Mouse (Mus musculus) ES-Bruce4 (cell line): ENCODE measurements around the gene Thumpd3. TPM values are rescaled to one million over a fixed set of nuclear protein-coding genes. Genes with fewer than 3 reads are reported as not detected.

Experiments used
- H3K27ac ChIP-seq: 2 replicates; pipeline ENCODE4 v1.5.1; 2012; ENCODE audit warnings: low read length, inconsistent platforms; ENCODE audit not compliant: insufficient read depth
- H3K27me3 ChIP-seq: 2 replicates; pipeline ENCODE4 v1.6.1; 2012; ENCODE audit warnings: mild to moderate bottlenecking, low read length, inconsistent platforms; ENCODE audit not compliant: control insufficient read depth, poor library complexity, insufficient read depth, severe bottlenecking
- H3K36me3 ChIP-seq: 2 replicates; pipeline ENCODE4 v1.6.1; 2012; ENCODE audit warnings: inconsistent platforms, mild to moderate bottlenecking, low read length, moderate library complexity; ENCODE audit not compliant: control insufficient read depth, poor library complexity, insufficient read depth, severe bottlenecking
- H3K4me1 ChIP-seq: one replicate; pipeline ENCODE4 v1.8.1; 2011; ENCODE audit warnings: low read length; ENCODE audit not compliant: control insufficient read depth, insufficient read depth
- H3K4me3 ChIP-seq: 2 replicates; pipeline ENCODE4 v1.5.1; 2011; ENCODE audit warnings: low read depth, mild to moderate bottlenecking, low read length
- H3K9ac ChIP-seq: 2 replicates; pipeline ENCODE4 v1.6.1; 2012; ENCODE audit warnings: low read depth, mild to moderate bottlenecking, inconsistent platforms; ENCODE audit not compliant: poor library complexity, severe bottlenecking
- H3K9me3 ChIP-seq: replicated peaks from 2 replicates; pipeline ENCODE4 v1.6.1; 2012; ENCODE audit warnings: mild to moderate bottlenecking, low read length, inconsistent platforms; ENCODE audit not compliant: control insufficient read depth, poor library complexity, insufficient read depth, severe bottlenecking
- CTCF ChIP-seq: IDR thresholded peaks from one replicate; pipeline ENCODE4 v1.8.1; 2011; ENCODE audit warnings: low read depth, low read length
- EP300 ChIP-seq: IDR thresholded peaks from 2 replicates; pipeline ENCODE4 v1.6.1; 2011; ENCODE audit warnings: low read depth, low read length; ENCODE audit not compliant: insufficient read depth
- POLR2A ChIP-seq: IDR thresholded peaks from one replicate; pipeline ENCODE4 v1.8.1; 2011; ENCODE audit warnings: low read length; ENCODE audit not compliant: insufficient read depth
- polyA plus RNA-seq: library from polyadenylated mRNA; stranded (reverse); fragments of >200 nt; gene quantifications from 2 replicates; pipeline ENCODE4 v1.2.4, GENCODE M21; 2011; ENCODE audit warnings: low read depth; ENCODE audit not compliant: missing spikeins, insufficient read depth, insufficient read length

The Thumpd3 gene
- polyA plus RNA-seq, 1 experiment = 77.5 TPM

DNA sequence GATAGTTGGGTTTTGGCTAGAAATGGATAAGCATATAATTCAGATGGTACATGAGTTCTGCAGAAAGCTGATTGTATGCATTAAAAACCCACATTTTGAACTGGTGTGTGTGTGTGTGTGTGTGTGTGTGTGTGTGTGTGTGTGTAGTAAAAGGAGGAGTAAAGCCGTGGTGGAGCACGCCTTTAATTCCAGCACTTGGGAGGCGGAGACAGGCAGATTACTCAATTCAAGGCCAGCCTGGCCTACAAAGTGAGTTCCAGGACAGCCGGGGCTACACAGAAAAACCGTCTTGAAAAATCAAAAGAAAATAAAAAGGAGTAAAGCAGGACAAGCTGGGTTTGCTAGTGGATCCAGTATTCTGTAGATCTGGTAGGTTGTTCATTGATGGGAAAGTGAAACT, 51.6 kb downstream of the Thumpd3 start:
- Histone ChIP-seq H3K4me3 (no peak overlapping the region), H3K36me3 (no peaks in the 10 kb centered on the region; the same call in 1 of the 2 replicates), H3K4me1 (no peaks in the 10 kb centered on the region), H3K9me3 (no peaks in the 10 kb centered on the region), H3K27me3 (no peaks in the 10 kb centered on the region), H3K27ac (no peak overlapping the region), H3K9ac (no peak overlapping the region)
- TF ChIP-seq CTCF (no peak), POLR2A (no peak), EP300 (no peak)

DNA sequence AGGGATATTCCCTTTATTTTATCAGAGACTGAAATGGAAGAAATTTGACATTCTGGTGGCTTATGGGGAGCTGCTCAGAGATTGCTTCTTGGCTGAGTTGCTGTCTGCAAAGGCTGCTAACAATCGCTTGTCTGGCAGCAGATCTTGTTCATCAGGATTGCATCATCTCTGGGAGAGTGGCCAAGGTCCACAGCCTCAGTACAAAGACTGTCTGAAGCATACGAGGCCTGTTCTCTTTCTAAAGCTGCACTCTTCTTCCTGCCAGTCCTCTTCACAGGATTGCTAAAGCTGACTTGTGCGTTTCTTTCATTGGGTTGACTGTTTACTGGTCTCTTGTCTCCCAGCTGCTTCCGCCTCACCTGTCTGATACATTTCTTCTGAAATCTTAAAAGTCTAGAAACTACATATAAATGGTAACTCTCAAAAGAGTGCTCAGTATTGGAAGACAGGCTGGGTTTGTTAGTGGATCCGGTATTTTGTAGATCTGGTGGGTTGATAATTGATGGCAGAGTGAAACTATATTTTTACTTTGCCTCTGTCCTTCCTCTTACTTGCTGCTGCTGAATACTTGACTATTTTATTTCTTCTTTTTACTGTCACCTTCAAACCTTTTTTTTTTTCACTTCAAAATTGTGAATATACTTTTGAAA, 53.7 kb downstream of the Thumpd3 start:
- Histone ChIP-seq H3K4me1 (no peaks in the 10 kb centered on the region), H3K9ac (peak overlapping the region; percentile 50; the same call in 1 of the 2 replicates)
- TF ChIP-seq POLR2A (no peak), EP300 (no peak), CTCF (no peak)

DNA sequence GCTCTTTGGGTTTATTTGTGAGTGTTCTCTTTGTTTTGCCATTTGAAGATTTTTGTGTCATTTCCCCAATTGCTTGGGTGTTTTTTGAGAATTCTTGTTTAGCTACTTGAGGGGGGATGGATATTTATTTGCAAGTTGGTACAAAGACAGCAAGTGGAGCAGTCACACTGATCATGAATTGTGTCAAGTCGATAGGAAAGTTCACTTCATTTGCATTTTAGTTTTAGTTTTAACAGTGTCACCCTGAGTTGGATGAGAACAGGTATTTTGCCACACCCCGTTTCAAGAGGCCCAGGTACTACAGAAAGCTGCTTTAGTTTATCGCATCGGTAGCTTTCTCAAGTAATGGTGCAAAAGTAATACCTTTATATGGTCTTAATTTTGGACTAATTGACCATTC, 56.5 kb downstream of the Thumpd3 start:
- peaks cover 17% of the 10 kb centered on the region for H3K36me3 ChIP-seq
- no peaks in the 10 kb centered on the region for H3K9me3 ChIP-seq
- no peak overlapping the region for H3K27ac ChIP-seq
- no peak overlapping the region for H3K4me3 ChIP-seq
- no peaks in the 10 kb centered on the region for H3K4me1 ChIP-seq
- no peak overlapping the region for H3K9ac ChIP-seq
- TF ChIP-seq CTCF (no peak), EP300 (no peak), POLR2A (no peak)
- H3K27me3 ChIP-seq = no peaks in the 10 kb centered on the region

More for the DNA sequence above, 53.7 kb downstream of the Thumpd3 start:
- H3K36me3 ChIP-seq = peaks cover 4% of the 10 kb centered on the region
- H3K27ac ChIP-seq = peak overlapping the region; percentile 85
- no peak overlapping the region for H3K4me3 ChIP-seq
- H3K9me3 ChIP-seq = no peaks in the 10 kb centered on the region
- no peaks in the 10 kb centered on the region for H3K27me3 ChIP-seq

DNA sequence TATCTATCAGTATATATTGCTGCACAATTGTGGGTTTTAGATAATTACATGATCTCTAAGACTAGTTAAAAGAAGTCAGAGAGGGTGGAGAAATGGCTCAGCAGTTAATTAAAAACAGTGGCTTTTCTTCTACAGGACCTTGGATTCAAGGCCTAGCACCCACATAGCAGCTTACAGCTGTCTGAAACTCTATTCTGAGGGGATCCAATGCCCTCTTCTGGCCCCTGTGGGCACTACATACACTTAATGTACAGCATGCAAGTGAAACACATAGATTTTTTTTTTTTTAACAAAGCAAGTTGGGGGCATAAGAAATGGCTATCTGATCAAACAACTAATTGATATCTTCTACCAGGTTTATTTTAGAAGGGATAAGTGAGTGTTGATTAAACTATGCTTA, 57.7 kb downstream of the Thumpd3 start:
- no peaks in the 10 kb centered on the region for H3K27me3 ChIP-seq

DNA sequence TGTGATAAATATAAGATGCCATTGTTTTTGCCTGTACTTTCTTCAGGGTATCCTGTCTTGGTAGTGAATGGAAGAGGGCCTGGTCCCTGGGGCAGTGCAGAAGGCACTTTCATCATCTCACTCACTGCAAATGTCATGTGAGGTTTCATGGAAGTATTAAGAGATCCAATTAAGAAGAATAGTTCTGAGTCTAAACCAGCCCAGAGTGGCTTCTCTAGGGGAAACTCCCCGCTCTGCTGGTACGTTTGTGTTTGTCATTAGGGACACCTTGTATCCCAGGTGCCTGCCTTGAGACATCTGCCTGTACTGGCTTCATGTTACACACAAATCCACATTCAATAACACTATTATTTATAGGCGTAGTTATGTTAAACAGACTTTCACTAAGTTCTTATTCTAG, 63.4 kb downstream of the Thumpd3 start:
- Histone ChIP-seq H3K9me3 (no peaks in the 10 kb centered on the region), H3K36me3 (peaks cover 62% of the 10 kb centered on the region), H3K27ac (no peak overlapping the region), H3K27me3 (no peaks in the 10 kb centered on the region), H3K4me1 (no peaks in the 10 kb centered on the region), H3K9ac (no peak overlapping the region), H3K4me3 (no peak overlapping the region)
- TF ChIP-seq CTCF = no peak
- TF ChIP-seq EP300 = no peak
- TF ChIP-seq POLR2A = no peak

More for the DNA sequence above, 57.7 kb downstream of the Thumpd3 start:
- H3K27ac ChIP-seq = no peak overlapping the region
- H3K4me1 ChIP-seq = no peaks in the 10 kb centered on the region
- no peak for TF ChIP-seq POLR2A
- no peak for TF ChIP-seq CTCF
- no peak for TF ChIP-seq EP300
- peaks cover 20% of the 10 kb centered on the region for H3K36me3 ChIP-seq
- no peaks in the 10 kb centered on the region for H3K9me3 ChIP-seq
- no peak overlapping the region for H3K4me3 ChIP-seq
- H3K9ac ChIP-seq = no peak overlapping the region

DNA sequence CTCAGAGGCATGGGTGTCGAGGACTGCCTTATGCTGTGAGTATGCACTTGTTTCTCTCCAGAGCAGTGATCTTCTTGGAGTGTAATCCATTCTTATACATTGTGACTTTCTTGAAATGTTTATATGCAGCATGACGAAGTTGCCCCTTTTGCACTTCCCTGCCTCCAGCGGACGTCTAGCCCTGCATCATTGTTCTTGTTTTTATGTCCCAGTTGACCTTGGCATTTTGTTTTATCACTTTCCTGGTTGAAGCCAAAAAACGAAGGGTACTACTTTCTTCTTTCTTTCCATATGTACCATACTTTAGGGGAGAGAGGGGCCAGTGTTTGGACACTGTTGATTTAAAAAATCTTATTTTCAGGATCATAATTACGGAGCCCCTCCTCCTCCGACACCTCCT, 63.9 kb downstream of the Thumpd3 start:
- Histone ChIP-seq H3K9ac (no peak overlapping the region), H3K9me3 (no peaks in the 10 kb centered on the region), H3K36me3 (peaks cover 62% of the 10 kb centered on the region), H3K4me1 (no peaks in the 10 kb centered on the region), H3K4me3 (no peak overlapping the region), H3K27ac (no peak overlapping the region), H3K27me3 (no peaks in the 10 kb centered on the region)
- TF ChIP-seq POLR2A = no peak
- TF ChIP-seq CTCF = no peak
- no peak for TF ChIP-seq EP300

Other genes starting within 250 kb of the Thumpd3 start
- gene Srgap3, start 99.0 kb upstream of the Thumpd3 start, polyA plus RNA-seq = 7.0 TPM in 2 replicates
- 228 and 233 TPM in 2 replicates for gene Setd5, start 31.1 kb downstream of the Thumpd3 start, polyA plus RNA-seq
- gene Lhfpl4, start 149.2 kb downstream of the Thumpd3 start, polyA plus RNA-seq = 1.7 and 2.5 TPM in 2 replicates
- 58.8 and 62.4 TPM in 2 replicates for gene Mtmr14, start 191.6 kb downstream of the Thumpd3 start, polyA plus RNA-seq
- 3.7 and 5.3 TPM in 2 replicates for gene Cpne9, start 236.1 kb downstream of the Thumpd3 start, polyA plus RNA-seq